Mouse (Mus musculus): ENCODE measurements around the gene Ppfia4. TPM values are rescaled to one million over a fixed set of nuclear protein-coding genes. Genes with fewer than 3 reads are reported as not detected.

Gene Ppfia4
- polyA plus RNA-seq (2014; fragmentation: Nextera tagmentation; extraction: Ambion mirVana), result 9.4 and 9.7 TPM in 2 replicates

GRCm38 (mm10) chr1:134332770-134333271, at the start of gene Ppfia4:
TSS of gene Ppfia4 (minus strand) at chr1:134332928.
- Histone ChIP-seq H3K9ac (ENCODE audit: low read depth, low read length) (0 out of 2 replicates have a peak within 1 kb of the TSS, but pooled peaks have one; percentile 28), H3K9me3 (replicated peaks; ENCODE audit: control insufficient read depth, low read length) (no peaks in the 10 kb centered on the region), H3K4me2 (peak within 1 kb of the TSS; percentile 52), H3K4me1 (ENCODE audit: control insufficient read depth, insufficient read depth, low read length) (peaks cover 56% of the 10 kb centered on the region), H3K36me3 (ENCODE audit: control insufficient read depth, insufficient read depth, low read length) (0 out of 2 replicates have a peak, but pooled peaks cover 3% of the 10 kb centered on the region), H3K4me3 (ENCODE audit: low read depth, low read length) (no peak within 1 kb of the TSS), H3K27ac (ENCODE audit: low read depth, low read length) (peak within 1 kb of the TSS; percentile 79), H3K27me3 (ENCODE audit: control insufficient read depth, insufficient read depth, low read length) (no peaks in the 10 kb centered on the region)
- 43% methylated on average over 13 of the region's 13 CpGs for WGBS (ENCODE audit: insufficient replicate concordance)
- peak; percentile 52; the same call in 1 of the 2 replicates for ATAC-seq (replicated peaks; ENCODE audit: insufficient number of reproducible peaks, low FRiP score, low TSS enrichment)

GRCm38 (mm10) chr1:134381795-134382625, 49.3 kb upstream of the Ppfia4 start:
- peaks cover 5% of the 10 kb centered on the region; the same call in 1 of the 2 replicates for H3K4me1 ChIP-seq (ENCODE audit: control insufficient read depth, insufficient read depth, low read length)
- peak overlapping the region; percentile 44; the same call in 1 of the 2 replicates for H3K9ac ChIP-seq (ENCODE audit: low read depth, low read length)
- no peaks in the 10 kb centered on the region for H3K36me3 ChIP-seq (ENCODE audit: control insufficient read depth, insufficient read depth, low read length)
- no peaks in the 10 kb centered on the region for H3K27me3 ChIP-seq (ENCODE audit: control insufficient read depth, insufficient read depth, low read length)
- peak overlapping the region; percentile 66 for H3K4me2 ChIP-seq
- peak overlapping the region; percentile 37 for H3K4me3 ChIP-seq (ENCODE audit: low read depth, low read length)
- no peaks in the 10 kb centered on the region for H3K9me3 ChIP-seq (replicated peaks; ENCODE audit: control insufficient read depth, low read length)
- ATAC-seq (replicated peaks; ENCODE audit: insufficient number of reproducible peaks, low FRiP score, low TSS enrichment), result no peak
- no peak overlapping the region for H3K27ac ChIP-seq (ENCODE audit: low read depth, low read length)
- WGBS (ENCODE audit: insufficient replicate concordance), result 7% methylated on average over 19 of the region's 19 CpGs

- H3K4me1 ChIP-seq (ENCODE audit: control insufficient read depth, insufficient read depth, low read length), result peaks cover 5% of the 10 kb centered on the region; the same call in 1 of the 2 replicates
- no peak overlapping the region for H3K9ac ChIP-seq (ENCODE audit: low read depth, low read length)
- WGBS (ENCODE audit: insufficient replicate concordance), result 91% methylated on average over 2 of the region's 2 CpGs
- no peaks in the 10 kb centered on the region for H3K9me3 ChIP-seq (replicated peaks; ENCODE audit: control insufficient read depth, low read length)
- H3K27me3 ChIP-seq (ENCODE audit: control insufficient read depth, insufficient read depth, low read length), result no peaks in the 10 kb centered on the region
- no peaks in the 10 kb centered on the region for H3K36me3 ChIP-seq (ENCODE audit: control insufficient read depth, insufficient read depth, low read length)
- no peak overlapping the region for H3K4me3 ChIP-seq (ENCODE audit: low read depth, low read length)
- no peak overlapping the region for H3K27ac ChIP-seq (ENCODE audit: low read depth, low read length)
- H3K4me2 ChIP-seq, result no peak overlapping the region; the same call in 1 of the 2 replicates
- ATAC-seq (replicated peaks; ENCODE audit: insufficient number of reproducible peaks, low FRiP score, low TSS enrichment), result no peak
These were observed 48.3 kb upstream of the Ppfia4 start for GRCm38 (mm10) chr1:134381051-134381450.

DNA sequence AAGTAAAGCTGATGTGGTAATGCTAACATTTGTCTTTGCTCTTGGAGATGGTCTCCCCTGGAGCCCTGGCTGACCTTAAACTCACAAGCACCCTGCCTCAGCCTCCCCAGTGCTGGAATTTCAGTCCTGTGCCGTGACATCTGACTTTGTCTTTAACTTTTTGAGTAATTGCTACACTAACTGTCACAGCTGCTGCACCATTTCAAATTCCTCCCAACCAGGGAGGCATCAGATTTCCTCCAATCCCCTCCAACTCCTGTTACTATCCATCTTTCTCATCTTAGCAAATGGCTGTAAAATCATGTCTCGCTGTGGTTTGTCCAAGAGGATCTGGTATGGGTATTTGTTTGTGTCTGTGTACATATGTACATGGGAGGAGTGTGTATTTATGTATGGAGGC, 41.4 kb upstream of the Ppfia4 start:
- no peak overlapping the region for H3K4me2 ChIP-seq
- 54% methylated on average over 2 of the region's 2 CpGs for WGBS (ENCODE audit: insufficient replicate concordance)
- no peak overlapping the region for H3K9ac ChIP-seq (ENCODE audit: low read depth, low read length)
- ATAC-seq (replicated peaks; ENCODE audit: insufficient number of reproducible peaks, low FRiP score, low TSS enrichment), result no peak
- H3K27ac ChIP-seq (ENCODE audit: low read depth, low read length), result no peak overlapping the region
- no peaks in the 10 kb centered on the region; the same call in 1 of the 2 replicates for H3K9me3 ChIP-seq (replicated peaks; ENCODE audit: control insufficient read depth, low read length)
- H3K27me3 ChIP-seq (ENCODE audit: control insufficient read depth, insufficient read depth, low read length), result no peaks in the 10 kb centered on the region
- no peak overlapping the region for H3K4me3 ChIP-seq (ENCODE audit: low read depth, low read length)
- no peaks in the 10 kb centered on the region for H3K36me3 ChIP-seq (ENCODE audit: control insufficient read depth, insufficient read depth, low read length)
- H3K4me1 ChIP-seq (ENCODE audit: control insufficient read depth, insufficient read depth, low read length), result no peaks in the 10 kb centered on the region

DNA sequence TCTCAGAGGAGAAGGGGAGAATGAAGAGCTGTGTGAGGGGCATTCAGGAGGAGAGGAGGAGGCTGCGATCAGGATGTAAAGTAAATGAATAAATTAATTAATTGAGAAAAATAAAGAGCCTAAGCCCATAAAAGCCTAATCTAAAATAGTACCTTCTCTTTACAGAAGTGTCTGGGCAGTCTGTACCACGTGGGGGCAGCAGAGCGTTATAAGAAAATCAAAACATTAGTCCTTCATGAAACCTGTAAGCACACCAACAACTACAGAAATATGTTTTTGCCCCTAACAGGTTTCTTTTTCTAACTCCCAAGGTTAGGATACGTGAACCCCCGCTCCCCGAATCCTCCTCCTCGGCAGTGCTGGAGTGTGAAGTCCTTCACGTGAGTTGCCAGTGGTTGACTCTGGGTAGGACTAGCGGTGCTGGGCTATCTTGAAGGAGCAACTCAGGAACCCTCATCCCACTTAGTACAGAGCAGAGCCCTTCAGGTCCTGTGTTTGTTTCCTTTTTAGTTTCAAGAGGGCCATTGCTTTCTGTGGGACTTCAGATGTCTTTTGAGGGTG, 36.1 kb upstream of the Ppfia4 start:
- H3K4me2 ChIP-seq, result no peak overlapping the region
- 47% methylated on average over 9 of the region's 9 CpGs for WGBS (ENCODE audit: insufficient replicate concordance)
- no peak overlapping the region for H3K4me3 ChIP-seq (ENCODE audit: low read depth, low read length)
- no peaks in the 10 kb centered on the region; the same call in 1 of the 2 replicates for H3K9me3 ChIP-seq (replicated peaks; ENCODE audit: control insufficient read depth, low read length)
- no peak overlapping the region for H3K9ac ChIP-seq (ENCODE audit: low read depth, low read length)
- H3K27me3 ChIP-seq (ENCODE audit: control insufficient read depth, insufficient read depth, low read length), result no peaks in the 10 kb centered on the region
- H3K27ac ChIP-seq (ENCODE audit: low read depth, low read length), result no peak overlapping the region
- no peak for ATAC-seq (replicated peaks; ENCODE audit: insufficient number of reproducible peaks, low FRiP score, low TSS enrichment)
- H3K36me3 ChIP-seq (ENCODE audit: control insufficient read depth, insufficient read depth, low read length), result no peaks in the 10 kb centered on the region
- no peaks in the 10 kb centered on the region for H3K4me1 ChIP-seq (ENCODE audit: control insufficient read depth, insufficient read depth, low read length)

GRCm38 (mm10) chr1:134365491-134365890, 32.8 kb upstream of the Ppfia4 start:
- no peaks in the 10 kb centered on the region for H3K27me3 ChIP-seq (ENCODE audit: control insufficient read depth, insufficient read depth, low read length)
- no peak for ATAC-seq (replicated peaks; ENCODE audit: insufficient number of reproducible peaks, low FRiP score, low TSS enrichment)
- H3K4me3 ChIP-seq (ENCODE audit: low read depth, low read length), result no peak overlapping the region
- H3K27ac ChIP-seq (ENCODE audit: low read depth, low read length), result no peak overlapping the region
- no peaks in the 10 kb centered on the region; the same call in 1 of the 2 replicates for H3K9me3 ChIP-seq (replicated peaks; ENCODE audit: control insufficient read depth, low read length)
- no peaks in the 10 kb centered on the region for H3K36me3 ChIP-seq (ENCODE audit: control insufficient read depth, insufficient read depth, low read length)
- WGBS (ENCODE audit: insufficient replicate concordance), result 57% methylated on average over 5 of the region's 5 CpGs
- no peak overlapping the region for H3K9ac ChIP-seq (ENCODE audit: low read depth, low read length)
- peaks cover 3% of the 10 kb centered on the region; the same call in 1 of the 2 replicates for H3K4me1 ChIP-seq (ENCODE audit: control insufficient read depth, insufficient read depth, low read length)
- no peak overlapping the region for H3K4me2 ChIP-seq

- no peak overlapping the region for H3K9ac ChIP-seq (ENCODE audit: low read depth, low read length)
- no peak overlapping the region for H3K4me3 ChIP-seq (ENCODE audit: low read depth, low read length)
- H3K36me3 ChIP-seq (ENCODE audit: control insufficient read depth, insufficient read depth, low read length), result peaks cover 9% of the 10 kb centered on the region
- H3K27ac ChIP-seq (ENCODE audit: low read depth, low read length), result no peak overlapping the region
- no peak overlapping the region for H3K4me2 ChIP-seq
- H3K9me3 ChIP-seq (replicated peaks; ENCODE audit: control insufficient read depth, low read length), result no peaks in the 10 kb centered on the region
- peaks cover 3% of the 10 kb centered on the region; the same call in 1 of the 2 replicates for H3K4me1 ChIP-seq (ENCODE audit: control insufficient read depth, insufficient read depth, low read length)
- H3K27me3 ChIP-seq (ENCODE audit: control insufficient read depth, insufficient read depth, low read length), result no peaks in the 10 kb centered on the region
- WGBS (ENCODE audit: insufficient replicate concordance), result 77% methylated on average over 4 of the region's 4 CpGs
- ATAC-seq (replicated peaks; ENCODE audit: insufficient number of reproducible peaks, low FRiP score, low TSS enrichment), result no peak
These were observed 30.5 kb upstream of the Ppfia4 start for GRCm38 (mm10) chr1:134363194-134363593.

DNA sequence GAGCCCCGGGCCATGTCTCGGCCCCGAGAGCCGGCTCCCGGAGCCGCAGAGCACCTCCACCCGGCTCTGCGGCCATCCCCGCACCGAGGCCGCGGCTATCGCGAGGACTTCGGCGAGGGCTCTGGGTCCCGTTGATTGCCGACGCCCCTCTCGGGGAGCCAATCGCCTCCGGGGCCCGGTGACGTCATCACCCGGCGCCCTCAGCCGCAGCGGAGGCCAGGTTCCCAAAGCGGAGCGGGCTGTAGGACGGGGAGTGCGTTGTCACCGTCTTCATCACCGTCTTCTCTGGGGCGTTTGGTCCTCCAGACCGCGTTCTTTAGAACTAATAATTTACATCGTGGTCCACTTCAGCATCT, 29.1 kb upstream of the Ppfia4 start, which contains the start of gene Tmem183a:
Gene Tmem183a, minus strand, starts transcription at position 123 of the 356 bp plus-strand sequence.
- Histone ChIP-seq H3K36me3 (ENCODE audit: control insufficient read depth, insufficient read depth, low read length) (peaks cover 9% of the 10 kb centered on the region), H3K27me3 (ENCODE audit: control insufficient read depth, insufficient read depth, low read length) (no peaks in the 10 kb centered on the region), H3K4me2 (peak within 1 kb of the TSS; percentile 84), H3K4me1 (ENCODE audit: control insufficient read depth, insufficient read depth, low read length) (peaks cover 3% of the 10 kb centered on the region; the same call in 1 of the 2 replicates), H3K27ac (ENCODE audit: low read depth, low read length) (peak within 1 kb of the TSS; percentile 71), H3K9me3 (replicated peaks; ENCODE audit: control insufficient read depth, low read length) (no peaks in the 10 kb centered on the region), H3K9ac (ENCODE audit: low read depth, low read length) (peak within 1 kb of the TSS; percentile 93), H3K4me3 (ENCODE audit: low read depth, low read length) (peak within 1 kb of the TSS; percentile 93)
- 0% methylated on average over 36 of the region's 38 CpGs for WGBS (ENCODE audit: insufficient replicate concordance)
- peak; percentile 96 for ATAC-seq (replicated peaks; ENCODE audit: insufficient number of reproducible peaks, low FRiP score, low TSS enrichment)

All from heart, embryonic 11.5 days (tissue).